Mouse (Mus musculus) kidney, postnatal 0 days (tissue): ENCODE measurements at regions not wholly inside any gene's neighbourhood (a gene's known extent, or its start where the extent isn't known, plus 50 kb on each side); places are given as distances from the start of the nearest gene placed in this dataset.

Experiments
- ATAC-seq: fragments of 200-750 bp; cut with Nextera tagmentation; replicated peaks from 2 replicates; pipeline ENCODE4 v1.8.0; 2017; ENCODE audit warnings: low read depth, moderate number of reproducible peaks, moderate TSS enrichment, moderate library complexity; ENCODE audit not compliant: low FRiP score
- DNase-seq: peaks from one replicate; pipeline ENCODE4 v3.0.0-alpha.2; 2016; ENCODE audit warnings: low spot score
- H3K27ac ChIP-seq: fragments of 300-500 bp; sonication (generic); 2 replicates; pipeline ENCODE4 v1.5.1; 2014; ENCODE audit warnings: mild to moderate bottlenecking
- H3K27me3 ChIP-seq: fragments of 300-500 bp; sonication (generic); 2 replicates; pipeline ENCODE4 v1.6.1; 2014; ENCODE audit warnings: low read length, mixed read lengths; ENCODE audit not compliant: insufficient read depth
- H3K36me3 ChIP-seq: fragments of 300-500 bp; sonication (generic); 2 replicates; pipeline ENCODE4 v1.6.1; 2014; ENCODE audit warnings: low read length, mixed read lengths; ENCODE audit not compliant: insufficient read depth
- H3K4me1 ChIP-seq: fragments of 300-500 bp; sonication (generic); replicated peaks from 2 replicates; pipeline ENCODE4 v1.6.1; 2014; ENCODE audit warnings: antibody characterized with exemption, low read length, mixed read lengths; ENCODE audit not compliant: insufficient read depth
- H3K4me2 ChIP-seq: fragments of 300-500 bp; sonication (generic); 2 replicates; pipeline ENCODE4 v1.6.1; 2014; ENCODE audit warnings: mild to moderate bottlenecking, low read length, moderate library complexity, mixed read lengths
- H3K4me3 ChIP-seq: fragments of 300-500 bp; sonication (generic); replicated peaks from 2 replicates; pipeline ENCODE4 v1.5.1; 2014; ENCODE audit warnings: low read depth, low read length
- H3K9ac ChIP-seq: fragments of 300-500 bp; sonication (generic); 2 replicates; pipeline ENCODE4 v1.6.1; 2014; ENCODE audit warnings: low read depth, low read length
- H3K9me3 ChIP-seq: fragments of 300-500 bp; sonication (generic); replicated peaks from 2 replicates; pipeline ENCODE4 v1.6.1; 2016; ENCODE audit warnings: low read length, inconsistent platforms, mixed read lengths
- CTCF ChIP-seq: IDR thresholded peaks from 2 replicates; pipeline ENCODE4 v1.5.1; 2016; ENCODE audit warnings: antibody characterized with exemption, low read depth, mild to moderate bottlenecking, moderate library complexity
- WGBS: fragments of 180-500 bp; shearing (Covaris S2); extraction: QIAGEN DNeasy Blood & Tissue Kit; methylation state at CpG from one replicate; pipeline ENCODE4 v1.1.7; 2014; 5-methylcytosine and 5-hydroxymethylcytosine counted together

- no peak overlapping the region for H3K4me2 ChIP-seq
- H3K4me1 ChIP-seq, result no peaks in the 10 kb centered on the region
- TF ChIP-seq CTCF, result no peak
- DNase-seq (peak; percentile 1), ATAC-seq (no peak)
- no peaks in the 10 kb centered on the region for H3K27me3 ChIP-seq
- WGBS, result 54% methylated on average over 6 of the region's 6 CpGs
- no peak overlapping the region for H3K27ac ChIP-seq
- no peak overlapping the region for H3K9ac ChIP-seq
- H3K9me3 ChIP-seq, result no peaks in the 10 kb centered on the region
- no peak overlapping the region for H3K4me3 ChIP-seq
- no peaks in the 10 kb centered on the region for H3K36me3 ChIP-seq
These were observed 381.6 kb downstream of the 1810013L24Rik start for GRCm38 (mm10) chr16:9211485-9211884.

GRCm38 (mm10) chr16:9215131-9215530 is 385.2 kb downstream of the 1810013L24Rik start:
- WGBS, result 56% methylated on average over 1 of the region's 1 CpGs
- Histone ChIP-seq H3K36me3 (no peaks in the 10 kb centered on the region), H3K27me3 (no peaks in the 10 kb centered on the region), H3K9me3 (no peaks in the 10 kb centered on the region), H3K4me1 (no peaks in the 10 kb centered on the region), H3K4me2 (no peak overlapping the region), H3K27ac (no peak overlapping the region), H3K4me3 (no peak overlapping the region), H3K9ac (no peak overlapping the region)
- no peak for ATAC-seq
- no peak for TF ChIP-seq CTCF
- peak; percentile 59 for DNase-seq

GRCm38 (mm10) chr16:9217361-9217760 is 387.5 kb downstream of the 1810013L24Rik start:
- Histone ChIP-seq H3K4me2 (no peak overlapping the region), H3K4me3 (no peak overlapping the region), H3K27ac (no peak overlapping the region)

GRCm38 (mm10) chr16:9230178-9230577 is 400.3 kb downstream of the 1810013L24Rik start:
- no peak for DNase-seq
- H3K4me3 ChIP-seq, result no peak overlapping the region
- no peaks in the 10 kb centered on the region for H3K4me1 ChIP-seq
- H3K27me3 ChIP-seq, result no peaks in the 10 kb centered on the region
- H3K9ac ChIP-seq, result no peak overlapping the region
- H3K27ac ChIP-seq, result no peak overlapping the region
- H3K36me3 ChIP-seq, result no peaks in the 10 kb centered on the region
- no peaks in the 10 kb centered on the region for H3K9me3 ChIP-seq
- no peak overlapping the region for H3K4me2 ChIP-seq
- no peak for TF ChIP-seq CTCF
- no peak for ATAC-seq

More at GRCm38 (mm10) chr16:9217361-9217760, 387.5 kb downstream of the 1810013L24Rik start:
- Histone ChIP-seq H3K9ac (no peak overlapping the region), H3K36me3 (no peaks in the 10 kb centered on the region), H3K27me3 (no peaks in the 10 kb centered on the region), H3K9me3 (no peaks in the 10 kb centered on the region), H3K4me1 (no peaks in the 10 kb centered on the region)
- ATAC-seq (no peak), DNase-seq (no peak)
- WGBS, result 71% methylated on average over 7 of the region's 7 CpGs
- no peak for TF ChIP-seq CTCF

- Histone ChIP-seq H3K9me3 (no peaks in the 10 kb centered on the region), H3K4me3 (no peak overlapping the region), H3K4me2 (no peak overlapping the region), H3K27me3 (no peaks in the 10 kb centered on the region), H3K9ac (no peak overlapping the region), H3K27ac (no peak overlapping the region), H3K4me1 (no peaks in the 10 kb centered on the region), H3K36me3 (no peaks in the 10 kb centered on the region)
- 78% methylated on average over 4 of the region's 4 CpGs for WGBS
- ATAC-seq, result no peak
- no peak for DNase-seq
- TF ChIP-seq CTCF, result no peak
These were observed 412.2 kb downstream of the 1810013L24Rik start for GRCm38 (mm10) chr16:9242099-9242498.

- Histone ChIP-seq H3K4me2 (no peak overlapping the region), H3K4me3 (no peak overlapping the region), H3K4me1 (no peaks in the 10 kb centered on the region), H3K9me3 (no peaks in the 10 kb centered on the region), H3K27ac (no peak overlapping the region), H3K27me3 (no peaks in the 10 kb centered on the region), H3K36me3 (no peaks in the 10 kb centered on the region), H3K9ac (no peak overlapping the region)
- DNase-seq (peak; percentile 63), ATAC-seq (no peak)
- 22% methylated on average over 3 of the region's 3 CpGs for WGBS
- no peak for TF ChIP-seq CTCF
These were observed 417.3 kb downstream of the 1810013L24Rik start for GRCm38 (mm10) chr16:9247198-9247597.

- no peak overlapping the region for H3K4me3 ChIP-seq
- TF ChIP-seq CTCF, result no peak
- no peak overlapping the region for H3K27ac ChIP-seq
- H3K4me1 ChIP-seq, result no peaks in the 10 kb centered on the region
- H3K9me3 ChIP-seq, result no peaks in the 10 kb centered on the region
- DNase-seq (no peak), ATAC-seq (no peak)
- 86% methylated on average over 1 of the region's 1 CpGs for WGBS
- H3K4me2 ChIP-seq, result no peak overlapping the region
- no peaks in the 10 kb centered on the region for H3K27me3 ChIP-seq
- H3K36me3 ChIP-seq, result no peaks in the 10 kb centered on the region
- H3K9ac ChIP-seq, result no peak overlapping the region
These were observed 423.2 kb downstream of the 1810013L24Rik start for GRCm38 (mm10) chr16:9253054-9253453.
